Mouse (Mus musculus) retina, adult 2 months (tissue): Measurements from ENCODE around the gene 2810408A11Rik.

ENCODE experiments used
- DNase-seq: peaks from one replicate; pipeline ENCODE4 v3.0.0-alpha.2; 2012; ENCODE audit warnings: low read depth, low spot score

The 2810408A11Rik gene

DNA sequence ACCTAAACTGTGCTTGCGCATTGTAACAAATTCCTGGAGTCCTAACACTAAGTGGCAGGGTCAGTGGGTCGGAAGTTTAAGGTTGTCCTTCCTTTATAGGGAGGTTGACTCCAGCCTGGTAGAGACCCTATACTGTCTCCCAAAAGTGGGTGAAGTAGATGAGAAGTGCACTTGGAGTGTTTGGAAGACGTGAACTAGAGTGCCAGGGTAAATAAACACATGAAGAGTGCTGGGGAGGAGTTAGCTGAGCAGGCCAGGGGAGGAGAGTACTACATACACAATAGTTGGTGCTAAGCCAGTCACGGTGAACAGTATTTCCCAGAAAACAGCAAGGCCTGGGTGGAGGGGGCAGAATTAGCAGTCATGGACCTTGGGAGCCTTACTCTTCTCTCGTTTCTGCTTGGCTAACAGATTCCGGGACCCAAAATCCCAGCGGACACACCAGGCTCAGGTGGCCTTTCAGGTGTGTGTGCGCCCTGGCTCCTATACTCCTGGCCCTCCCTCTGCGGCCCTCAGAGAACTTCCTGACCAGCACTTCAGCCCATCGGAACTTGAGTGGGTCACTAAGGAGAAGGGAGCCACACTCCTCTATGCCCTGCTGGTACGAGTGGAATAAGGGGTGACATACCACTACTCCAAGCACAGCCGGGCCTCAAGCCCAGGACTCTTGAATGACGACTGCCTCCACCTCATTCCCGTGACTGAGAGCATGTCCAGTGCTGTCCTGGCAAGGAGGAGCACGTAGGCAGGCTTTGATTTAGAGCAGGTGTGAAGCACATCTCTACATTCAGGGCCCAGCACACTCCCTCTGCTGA, 12.1 kb upstream of the 2810408A11Rik start:
- no peak for DNase-seq

DNA sequence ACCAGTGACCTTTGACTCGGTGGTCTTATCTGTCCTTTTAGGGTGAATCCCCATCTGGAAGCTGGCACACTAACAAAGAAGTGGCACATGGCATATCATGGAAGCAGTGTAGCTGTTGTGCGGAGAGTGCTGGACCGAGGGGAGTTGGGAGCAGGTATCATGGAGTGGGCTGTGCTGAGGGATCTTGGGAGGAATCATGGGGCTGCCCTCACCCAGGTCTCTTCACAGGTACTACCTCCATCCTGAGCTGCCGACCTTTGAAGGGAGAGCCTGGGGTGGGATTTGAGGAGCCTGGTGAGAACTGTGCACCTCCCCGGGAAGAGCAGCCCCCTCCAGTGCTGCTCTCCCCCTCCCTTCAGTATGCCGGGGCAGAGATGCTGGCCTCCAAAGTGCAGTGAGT, 10.9 kb upstream of the 2810408A11Rik start:
- no peak for DNase-seq

DNA sequence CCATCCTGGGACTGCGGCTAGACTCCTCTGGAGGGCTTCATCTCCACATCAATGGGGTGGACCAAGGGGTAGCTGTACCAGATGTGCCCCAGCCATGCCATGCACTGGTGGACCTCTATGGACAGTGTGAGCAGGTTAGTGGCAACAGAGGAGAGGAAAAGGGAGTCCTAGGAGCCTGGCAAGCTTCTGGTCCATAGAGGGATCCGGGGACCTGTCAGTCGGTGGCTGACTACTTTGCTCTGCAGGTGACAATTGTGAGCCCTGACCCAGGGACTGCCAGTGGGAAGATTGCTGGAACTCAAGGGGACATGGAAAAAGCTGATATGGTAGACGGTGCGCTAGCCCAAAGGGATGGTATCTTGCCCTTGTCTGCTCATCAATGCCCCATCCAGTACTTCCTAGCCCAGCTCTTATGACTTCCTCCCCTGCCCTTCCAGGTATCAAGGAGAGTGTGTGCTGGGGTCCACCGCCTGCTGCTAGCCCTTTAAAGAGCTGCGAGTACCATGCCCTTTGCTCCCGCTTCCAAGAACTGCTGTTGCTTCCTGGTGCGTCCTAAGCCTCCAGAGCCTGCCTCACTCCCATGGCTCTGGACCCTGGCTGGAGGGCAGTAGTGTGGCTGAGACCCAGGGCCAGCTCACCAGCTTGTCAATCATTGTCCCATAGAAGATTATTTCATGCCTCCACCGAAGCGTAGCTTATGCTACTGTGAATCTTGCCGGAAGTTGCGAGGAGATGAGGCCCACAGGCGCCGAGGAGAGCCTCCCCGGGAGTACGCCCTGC, 10.2 kb upstream of the 2810408A11Rik start:
- DNase-seq = no peak

DNA sequence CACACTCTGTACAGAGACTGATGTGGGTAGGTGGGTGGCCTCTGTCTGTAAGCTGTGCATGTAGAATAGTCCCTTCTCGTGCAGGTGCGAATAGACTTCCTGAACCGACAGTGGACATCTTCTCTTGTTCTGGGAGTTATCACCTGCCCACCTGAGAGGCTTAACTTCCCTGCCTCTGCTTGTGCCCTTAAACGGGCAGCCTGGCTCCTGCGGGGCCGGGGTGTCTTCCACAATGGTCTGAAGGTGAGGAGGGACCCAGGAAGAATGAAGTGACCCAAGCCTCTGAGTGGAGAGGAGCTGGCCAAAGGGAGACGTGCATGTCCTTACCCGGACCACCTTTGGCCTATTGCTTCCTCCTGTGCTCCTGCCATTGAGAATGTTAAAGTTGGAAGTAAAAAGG, 9.4 kb upstream of the 2810408A11Rik start:
- no peak for DNase-seq

DNA sequence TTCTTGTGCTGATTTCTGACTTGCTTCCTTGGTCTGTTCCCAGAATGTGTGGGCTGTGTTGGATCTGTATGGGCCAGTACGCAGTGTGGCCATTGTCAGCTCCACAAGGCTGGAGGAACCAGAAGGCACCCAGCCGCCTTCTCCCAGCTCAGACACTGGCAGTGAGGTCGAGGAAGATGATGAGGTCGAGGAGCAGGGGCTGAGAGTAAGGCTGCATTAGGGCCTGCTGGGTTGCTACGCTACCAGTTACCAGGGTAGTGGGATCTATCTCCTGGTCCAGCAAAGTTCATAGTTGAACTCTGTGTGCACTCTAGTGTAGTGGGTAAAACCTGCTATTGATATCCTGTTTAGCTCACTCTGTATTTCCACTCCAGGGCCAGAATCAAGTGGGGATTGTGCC, 8.4 kb upstream of the 2810408A11Rik start:
- no peak for DNase-seq

DNA sequence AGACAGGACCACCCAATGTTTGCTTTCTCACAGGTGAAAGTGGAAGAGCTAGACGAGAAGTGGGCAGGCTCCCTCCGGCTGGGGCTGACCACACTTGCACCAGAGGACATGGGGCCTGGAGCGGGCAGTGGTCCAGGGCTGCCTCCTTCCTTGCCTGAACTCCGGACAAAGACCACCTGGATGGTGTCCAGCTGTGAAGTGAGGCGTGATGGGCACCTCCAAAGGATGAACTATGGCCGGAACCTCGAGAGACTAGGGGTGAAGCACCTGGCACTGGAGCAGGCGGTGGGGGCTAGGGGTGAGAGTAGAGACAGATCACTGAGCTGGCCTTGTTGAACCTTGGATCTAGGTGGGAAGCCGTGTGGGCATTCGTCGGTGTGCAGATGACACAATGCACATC, 7.9 kb upstream of the 2810408A11Rik start:
- no peak for DNase-seq

DNA sequence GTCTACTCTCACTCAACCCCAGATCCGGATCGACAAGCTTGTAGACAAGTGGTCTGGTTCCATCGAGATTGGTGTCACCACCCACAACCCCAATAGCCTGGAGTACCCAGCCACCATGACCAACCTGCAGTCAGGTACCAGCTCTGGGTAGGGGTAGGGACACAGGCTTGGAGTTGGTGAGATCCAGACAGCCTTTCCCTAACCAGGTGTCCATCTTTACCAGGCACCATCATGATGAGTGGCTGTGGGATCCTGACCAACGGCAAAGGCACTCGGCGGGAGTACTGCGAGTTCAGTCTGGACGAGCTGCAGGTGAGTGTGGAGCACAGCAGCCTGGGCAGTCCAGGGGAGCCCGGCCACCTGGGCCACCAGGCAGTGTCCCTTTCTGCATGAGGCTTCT, 3.5 kb upstream of the 2810408A11Rik start:
- no peak for DNase-seq

DNA sequence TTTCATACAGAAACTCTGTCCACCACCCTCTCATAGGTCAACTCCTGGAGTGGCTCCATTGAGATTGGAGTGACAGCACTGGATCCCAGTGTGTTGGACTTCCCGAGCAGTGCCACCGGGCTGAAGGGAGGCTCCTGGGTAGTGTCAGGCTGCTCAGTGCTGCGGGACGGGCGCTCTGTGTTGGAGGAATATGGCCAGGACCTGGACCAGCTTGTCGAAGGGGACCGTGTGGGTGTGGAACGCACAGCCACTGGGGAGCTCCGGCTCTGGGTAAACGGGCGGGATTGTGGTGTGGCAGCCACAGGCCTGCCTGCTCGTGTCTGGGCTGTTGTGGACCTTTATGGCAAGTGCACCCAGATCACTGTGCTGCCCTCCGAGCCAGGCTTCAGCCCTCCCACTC, 2.2 kb upstream of the 2810408A11Rik start:
- no peak for DNase-seq

DNA sequence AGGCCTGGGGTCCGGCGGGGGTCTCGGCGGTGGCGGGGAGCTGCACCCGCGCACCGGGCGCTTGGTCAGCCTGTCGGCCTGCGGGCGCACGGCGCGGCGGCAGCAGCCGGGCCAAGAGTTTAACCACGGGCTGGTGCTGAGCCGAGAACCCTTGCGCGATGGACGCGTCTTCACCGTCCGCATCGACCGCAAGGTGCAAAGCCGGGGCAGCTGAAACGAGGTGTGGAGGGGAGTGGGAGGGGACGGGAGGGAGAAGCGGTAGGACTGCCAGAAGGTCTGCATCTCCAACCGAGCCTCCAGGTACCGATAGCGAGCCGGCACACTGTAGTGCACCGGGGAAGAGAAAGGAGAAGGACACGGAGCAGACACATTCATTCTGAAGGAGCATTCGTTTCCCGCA, 1.2 kb upstream of the 2810408A11Rik start:
- DNase-seq = no peak

DNA sequence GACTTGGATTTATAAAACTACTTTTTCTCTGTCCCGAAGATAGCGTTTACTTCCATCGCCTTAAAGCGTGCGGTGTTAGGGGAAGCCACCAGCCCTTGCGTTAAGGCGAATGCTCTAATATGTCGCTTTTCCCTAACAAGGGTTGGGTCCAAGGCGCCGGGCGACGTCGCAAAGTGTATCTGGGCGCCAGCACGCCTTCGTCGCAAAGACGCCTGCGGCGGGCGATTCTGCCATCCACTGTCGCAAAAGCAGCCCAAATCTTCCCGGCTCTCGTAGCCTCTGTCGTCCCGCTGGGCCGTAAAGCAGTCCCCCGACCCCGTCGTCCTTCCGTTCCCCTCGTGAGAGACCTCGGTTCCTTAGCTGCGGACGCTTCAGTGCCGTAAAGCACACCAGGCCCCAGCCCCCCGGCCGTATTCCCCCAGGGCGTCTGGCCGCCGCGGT, 639 bp upstream of the 2810408A11Rik start:
- DNase-seq = peak; percentile 87

DNA sequence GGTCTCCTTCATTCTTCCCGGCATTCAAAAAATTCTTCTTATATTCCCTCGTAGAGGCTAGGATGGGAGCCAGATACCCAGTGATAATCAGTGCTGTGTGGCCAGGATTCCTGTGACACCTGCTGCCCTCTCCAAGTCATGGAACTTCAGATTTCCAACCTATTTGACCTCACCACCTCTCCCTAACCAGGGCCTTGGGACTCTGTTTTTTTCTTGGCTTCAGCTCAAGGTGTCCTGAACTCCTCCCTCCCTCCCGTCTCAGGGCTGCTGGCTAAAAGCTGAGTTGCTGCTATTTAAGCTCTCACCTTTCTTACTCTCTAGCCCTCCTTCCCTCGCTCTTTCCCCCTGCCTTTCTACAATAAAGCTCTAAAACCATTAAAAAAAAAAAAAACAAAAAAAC, 917 bp downstream of the 2810408A11Rik start:
- no peak for DNase-seq

DNA sequence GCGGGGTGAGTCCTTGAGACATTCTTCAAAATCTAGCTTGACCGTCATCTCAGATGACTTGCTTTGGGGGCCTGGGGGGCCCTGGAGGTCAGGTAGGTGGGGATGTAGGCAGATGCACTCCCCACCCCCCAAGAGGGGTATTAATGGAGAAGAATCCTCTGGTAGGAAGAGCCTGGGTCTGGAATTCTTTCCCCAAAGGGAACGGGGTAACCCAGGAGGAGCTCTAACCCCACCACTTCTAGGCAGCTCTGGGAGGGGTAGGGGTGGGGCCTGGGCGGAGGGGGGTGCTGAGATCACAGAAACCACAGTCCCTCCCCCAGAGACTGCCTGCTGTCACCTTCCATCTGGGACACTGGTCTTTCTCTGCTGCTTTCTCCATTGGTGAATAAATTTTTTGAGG, 5.5 kb downstream of the 2810408A11Rik start, which contains the start of gene Acap1:
Gene Acap1 (minus strand): TSS at position 249 of the 400 bp plus-strand sequence.
- DNase-seq = no peak

DNA sequence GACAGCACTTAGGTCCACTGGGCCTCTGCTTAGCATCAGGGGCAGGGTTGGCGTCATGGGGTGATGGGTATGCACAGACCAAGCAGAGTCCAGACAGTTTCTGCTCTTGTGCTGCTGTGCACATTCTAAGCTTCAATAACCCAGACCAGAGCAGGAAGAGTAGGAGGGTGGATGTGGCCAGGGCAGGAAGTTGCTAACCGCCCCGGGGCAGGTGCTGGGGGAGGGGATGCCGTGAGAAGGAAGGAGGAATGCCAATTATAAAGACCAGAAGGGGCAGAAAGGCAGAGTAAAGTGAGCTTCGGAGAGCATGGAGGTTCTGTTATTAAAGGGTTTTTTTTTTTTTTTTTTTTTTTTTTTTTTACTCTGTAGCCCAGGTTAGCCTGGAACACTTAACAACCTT, 6.1 kb downstream of the 2810408A11Rik start:
- no peak for DNase-seq

DNA sequence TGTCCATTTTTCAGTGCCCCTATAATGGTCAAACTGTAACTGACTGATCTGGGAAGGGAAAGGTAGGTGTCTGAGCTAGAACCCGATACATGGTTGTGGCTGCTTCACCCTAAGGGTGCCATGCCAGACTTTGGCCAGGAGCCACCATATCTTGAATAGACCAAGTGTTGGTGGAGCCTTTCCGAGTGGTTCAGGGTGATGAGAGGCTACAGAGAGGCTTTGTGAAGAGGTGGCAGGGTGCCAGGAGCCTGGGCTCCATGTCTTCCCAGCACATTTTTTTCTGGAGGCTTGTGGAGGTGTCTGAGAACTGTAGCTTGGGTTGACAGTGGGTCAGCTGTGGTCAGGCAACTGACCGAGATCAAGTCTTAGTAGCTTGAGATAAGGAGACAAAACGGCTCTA, 9.3 kb downstream of the 2810408A11Rik start:
- no peak for DNase-seq

DNA sequence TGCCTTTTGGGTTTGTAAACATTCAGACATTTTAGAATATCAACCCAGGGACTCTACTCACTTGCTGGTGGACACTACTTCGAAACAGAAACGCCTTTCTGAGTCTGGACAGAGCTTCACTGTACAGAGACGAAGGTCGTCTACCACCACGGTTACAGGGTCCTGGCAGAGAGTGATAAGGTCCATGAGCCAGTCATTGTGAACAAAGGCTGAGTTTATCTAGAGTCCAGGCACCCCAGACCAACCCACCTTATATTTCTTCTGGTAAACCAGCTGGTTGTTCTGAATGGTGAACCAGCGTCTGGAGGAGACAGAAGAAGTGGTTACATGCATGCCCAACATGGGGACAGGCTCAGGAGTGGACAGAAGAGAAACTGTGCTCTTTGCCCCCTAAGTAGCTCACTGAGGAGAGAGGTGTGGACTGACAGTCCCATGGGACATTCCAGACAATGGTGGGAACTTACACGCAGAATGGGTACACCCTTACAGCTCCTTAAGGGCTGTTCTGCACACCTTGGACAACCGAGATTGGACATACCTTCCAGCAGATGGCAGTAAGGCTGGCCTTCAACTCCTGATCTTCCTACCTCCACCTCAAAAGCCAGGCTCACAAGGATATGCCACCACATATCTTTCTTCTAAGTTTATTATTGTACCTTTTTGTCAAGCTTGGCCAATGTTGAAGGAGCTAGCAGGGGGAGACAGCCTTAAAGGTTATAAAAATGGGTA, 13.7 kb downstream of the 2810408A11Rik start:
- DNase-seq = no peak

DNA sequence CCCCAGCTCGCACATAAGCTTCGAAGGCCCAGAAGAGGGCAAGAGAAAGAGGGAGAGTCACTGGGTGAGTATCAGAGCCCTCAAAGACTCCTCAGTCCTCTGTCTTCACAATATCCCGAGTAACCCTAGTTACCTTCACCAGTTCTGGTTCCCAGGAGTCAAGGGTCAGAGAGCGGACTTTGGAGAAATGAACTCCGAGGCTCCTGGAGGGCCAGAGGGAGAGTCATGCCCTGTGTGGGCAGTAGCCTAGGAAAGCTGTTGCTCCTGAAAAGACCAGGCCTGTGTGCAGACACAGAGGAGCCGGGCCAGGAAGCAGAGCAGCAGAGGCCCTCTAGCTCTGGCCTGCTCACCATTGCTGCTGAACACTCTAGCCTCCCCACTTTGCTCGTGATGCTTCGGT, 16.1 kb downstream of the 2810408A11Rik start:
- no peak for DNase-seq

DNA sequence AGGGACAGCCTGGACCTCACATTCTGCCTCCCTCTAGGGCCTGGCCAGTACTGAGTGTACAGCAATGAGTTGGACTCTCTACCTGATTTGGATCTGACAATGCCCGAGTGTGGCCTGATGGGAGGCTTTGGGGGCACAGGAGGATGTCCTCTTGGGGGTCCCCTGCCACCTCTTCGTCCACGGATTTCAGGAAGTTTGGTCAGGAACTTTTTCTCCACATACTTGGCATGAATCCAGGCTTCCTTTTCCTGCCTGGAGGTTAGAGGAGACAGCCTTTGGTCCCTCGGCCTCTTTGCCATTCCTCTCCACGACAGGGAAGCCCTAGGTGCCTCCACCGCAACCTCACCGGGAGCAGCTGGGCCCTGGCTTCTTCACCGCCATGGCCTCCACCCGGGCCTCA, 16.5 kb downstream of the 2810408A11Rik start:
- no peak for DNase-seq

DNA sequence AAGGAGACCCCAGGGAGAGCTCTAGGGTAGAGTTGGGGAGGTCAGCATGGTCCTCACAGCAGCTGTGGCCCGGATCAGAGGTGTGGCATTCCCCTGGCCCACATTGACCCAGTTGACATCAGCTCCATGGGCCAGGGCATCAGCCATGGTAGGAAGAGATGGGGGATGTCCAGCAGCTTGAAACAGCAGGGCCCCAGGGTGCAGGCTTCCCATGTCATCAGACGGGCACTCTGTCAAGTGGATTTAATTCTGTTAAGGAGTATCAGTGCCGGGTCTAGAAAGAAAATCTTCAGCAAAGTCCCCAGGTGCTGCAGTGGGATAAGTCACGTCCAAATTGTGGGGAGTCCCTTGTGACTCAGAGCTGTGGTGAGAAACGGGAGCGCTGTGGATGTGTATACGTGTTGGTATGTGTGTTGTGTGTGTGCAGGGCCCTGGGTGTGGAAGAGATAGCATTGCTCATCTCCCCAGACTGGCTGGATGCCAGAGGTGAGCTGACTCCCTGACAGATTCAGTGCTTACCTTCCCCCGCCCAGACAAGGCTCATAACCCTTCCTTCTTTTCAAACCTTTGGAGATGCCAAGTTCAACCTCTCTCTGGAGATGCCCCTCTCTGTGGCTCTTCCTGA, 17.1 kb downstream of the 2810408A11Rik start:
- DNase-seq = no peak

DNA sequence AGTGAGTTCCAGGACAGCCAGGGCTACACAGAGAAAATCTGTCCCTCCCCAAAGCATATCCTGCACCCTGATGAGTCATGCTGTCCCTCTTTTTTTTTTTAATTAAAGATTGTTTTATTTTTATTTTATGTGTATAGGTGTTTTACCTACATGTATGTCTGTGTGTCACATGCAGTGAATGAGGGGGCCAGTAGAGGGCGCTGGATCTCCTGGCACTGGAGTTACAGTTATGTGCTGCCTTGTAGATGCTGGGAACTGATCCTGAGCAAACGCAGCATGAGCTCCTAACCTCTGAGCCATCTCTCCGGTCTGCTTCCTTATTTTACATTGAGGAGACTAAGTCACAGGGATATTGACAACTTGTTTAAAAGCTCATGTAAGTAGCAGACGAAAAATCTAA, 17.7 kb downstream of the 2810408A11Rik start:
- no peak for DNase-seq

DNA sequence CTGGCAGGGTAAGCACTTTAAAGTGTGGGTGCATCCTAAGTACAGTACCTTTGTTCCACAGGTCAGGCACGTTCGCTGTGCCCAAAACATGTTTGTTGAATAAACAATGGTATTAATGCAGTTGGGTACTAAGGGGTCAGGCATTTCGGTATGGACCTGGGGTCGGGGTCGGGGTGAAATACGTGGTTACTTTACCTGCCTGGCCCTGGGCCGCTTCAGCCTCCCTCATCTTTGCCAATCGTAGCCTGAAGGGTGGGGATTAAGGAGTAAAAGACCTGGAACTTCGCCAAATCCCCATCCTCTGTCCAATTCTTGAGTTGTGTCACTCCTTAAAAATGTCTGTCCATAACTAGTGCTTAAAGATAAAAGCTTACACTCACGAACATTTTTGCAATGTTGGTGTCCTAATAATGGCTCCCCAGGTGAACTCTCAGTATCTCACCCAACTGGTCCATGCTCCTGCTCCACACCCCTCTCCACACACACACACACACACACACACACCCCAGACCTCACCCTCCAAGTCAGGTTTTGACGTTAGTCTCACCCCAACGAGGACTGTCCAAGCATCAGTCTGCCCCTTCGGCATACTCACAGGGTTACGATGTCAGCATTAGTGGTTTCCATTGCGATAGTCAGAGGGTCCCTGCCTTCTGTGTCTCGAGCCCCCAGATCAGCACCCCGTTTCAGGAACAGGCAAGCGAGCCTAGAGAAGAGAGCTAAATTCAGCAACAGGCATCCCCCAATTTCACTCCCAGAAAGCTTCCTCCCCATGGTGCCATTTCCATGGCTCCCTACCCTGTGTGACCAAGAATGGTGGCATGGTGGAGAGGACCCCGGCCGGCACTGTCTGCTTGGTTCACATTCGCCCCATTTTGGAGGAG, 18.8 kb downstream of the 2810408A11Rik start:
- no peak for DNase-seq
